Mouse (Mus musculus) retina, embryonic 14.5 days (tissue): ENCODE measurements at regions not wholly inside any gene's neighbourhood (a gene's known extent, or its start where the extent isn't known, plus 50 kb on each side); places are given as distances from the start of the nearest gene placed in this dataset.

ENCODE experiments used
- DNase-seq: peaks from one replicate; pipeline ENCODE4 v3.0.0-alpha.2; 2015; ENCODE audit warnings: low spot score

- DNase-seq: no peak
Measured at GRCm38 (mm10) chr5:116350761-116351160, 62.0 kb upstream of the Ccdc60 start.

GRCm38 (mm10) chr5:116342203-116342928 lies 53.6 kb upstream of the Ccdc60 start:
- DNase-seq: peak; percentile 69

- peak; percentile 70 for DNase-seq
Measured at GRCm38 (mm10) chr5:116339501-116339900, 50.7 kb upstream of the Ccdc60 start.
